Mouse (Mus musculus) brain, embryonic 18.5 days (tissue): Measurements from ENCODE around the gene Rac3.
"Not testable (repeated sequence)": the region's sequence is repeated elsewhere in the genome, so short reads cannot be mapped to it uniquely, and the experiment has no call there.

Experiments used
- DNase-seq: peaks from one replicate; pipeline ENCODE4 v3.0.0-alpha.2; 2012; ENCODE audit warnings: low read depth, low spot score

The Rac3 gene

GRCm38 (mm10) chr11:120728530-120729240 is 7.4 kb downstream of the Rac3 start:
- no peak for DNase-seq

GRCm38 (mm10) chr11:120729432-120730050 is 8.3 kb downstream of the Rac3 start:
- not testable (repeated sequence) for DNase-seq

DNA sequence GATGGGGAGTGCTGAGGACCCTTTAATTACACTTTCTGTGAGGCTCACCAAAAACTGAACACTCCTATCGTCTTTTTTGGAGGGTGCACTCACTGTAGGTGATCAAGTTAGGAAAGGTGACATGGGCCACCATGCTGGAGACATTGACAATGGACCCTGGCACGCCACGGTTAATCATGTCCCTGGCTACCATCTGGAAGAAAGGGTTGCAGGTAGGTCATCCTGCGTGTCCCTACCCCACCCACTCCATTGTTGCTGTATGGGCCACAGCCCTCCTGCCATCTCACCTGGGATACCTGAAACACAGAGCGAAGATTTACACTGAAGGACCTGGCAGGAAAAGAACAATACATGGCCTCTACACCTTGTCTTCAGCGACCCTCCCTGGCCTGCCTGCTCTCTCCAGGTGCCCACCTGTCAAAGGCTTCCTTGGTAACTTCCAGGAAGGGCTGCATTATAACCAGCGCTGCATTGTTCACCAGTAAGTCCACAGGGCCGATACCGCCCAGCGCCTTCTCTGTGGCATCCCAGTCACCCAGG is 9.1 kb downstream of the Rac3 start:
- no peak for DNase-seq

- DNase-seq = no peak
Measured at GRCm38 (mm10) chr11:120731395-120731794, 10.1 kb downstream of the Rac3 start.

- no peak for DNase-seq
Measured at GRCm38 (mm10) chr11:120731858-120732680, 10.8 kb downstream of the Rac3 start, which contains the start of gene Cbr2. Gene Cbr2, minus strand, starts transcription at chr11:120732114.

DNA sequence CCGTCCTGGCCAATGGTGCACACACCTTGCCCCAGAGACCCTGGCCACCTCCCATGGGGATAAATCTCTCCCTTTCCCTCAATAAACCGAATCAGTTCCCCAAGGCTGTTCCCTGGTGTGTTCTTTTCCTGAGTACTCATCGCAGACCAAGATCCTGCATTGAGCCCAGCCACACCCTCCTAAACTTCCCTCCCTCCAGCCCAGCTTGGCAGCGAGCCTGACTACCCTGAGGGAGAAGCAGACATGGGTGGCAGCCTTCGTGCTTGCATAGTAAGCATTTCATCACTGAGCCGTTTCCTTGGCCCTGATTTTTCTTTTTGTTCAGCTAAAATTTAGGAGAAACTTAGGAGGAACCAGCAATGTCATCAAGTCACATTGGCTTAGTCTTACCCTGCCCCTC is 12.3 kb downstream of the Rac3 start:
- no peak for DNase-seq

DNA sequence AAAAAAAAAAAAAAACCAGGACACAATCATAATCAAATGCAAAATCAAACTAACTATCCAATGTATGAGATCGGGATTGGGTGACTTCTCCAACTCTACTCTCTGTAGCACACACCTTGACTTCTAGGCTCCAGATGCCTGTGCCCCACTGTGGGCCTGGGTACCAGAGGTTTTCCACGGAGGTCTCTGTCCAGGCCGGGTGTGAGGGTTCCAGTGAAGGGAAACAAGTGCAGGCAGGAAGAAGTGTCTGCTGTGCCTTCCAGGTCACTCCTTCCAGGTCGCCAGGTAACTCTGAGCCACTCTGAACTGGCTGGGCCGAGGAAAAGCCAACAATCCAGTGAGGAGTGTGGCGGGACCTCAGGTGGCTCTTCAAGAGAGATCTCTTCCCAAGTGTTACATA is 15.2 kb downstream of the Rac3 start:
- no peak for DNase-seq

DNA sequence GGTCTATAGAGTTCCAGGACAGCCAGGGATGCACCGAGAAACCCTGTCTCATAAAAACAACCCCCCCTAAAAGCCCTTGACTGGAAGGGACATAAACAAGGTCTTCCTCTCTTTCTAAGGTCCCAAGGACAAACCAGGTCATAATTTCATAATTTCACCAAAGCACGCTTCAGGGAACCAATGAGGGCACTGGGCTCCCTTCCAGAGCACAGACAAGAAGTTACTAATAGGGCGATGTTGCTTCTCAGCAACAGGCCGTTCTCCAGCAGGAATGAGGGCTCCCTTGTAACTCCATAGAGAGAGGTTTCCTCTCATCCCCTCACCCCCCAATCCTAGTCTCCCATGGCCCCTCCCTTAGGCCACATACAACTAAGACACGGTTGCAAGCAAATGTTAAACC is 19.7 kb downstream of the Rac3 start:
- DNase-seq = no peak

DNA sequence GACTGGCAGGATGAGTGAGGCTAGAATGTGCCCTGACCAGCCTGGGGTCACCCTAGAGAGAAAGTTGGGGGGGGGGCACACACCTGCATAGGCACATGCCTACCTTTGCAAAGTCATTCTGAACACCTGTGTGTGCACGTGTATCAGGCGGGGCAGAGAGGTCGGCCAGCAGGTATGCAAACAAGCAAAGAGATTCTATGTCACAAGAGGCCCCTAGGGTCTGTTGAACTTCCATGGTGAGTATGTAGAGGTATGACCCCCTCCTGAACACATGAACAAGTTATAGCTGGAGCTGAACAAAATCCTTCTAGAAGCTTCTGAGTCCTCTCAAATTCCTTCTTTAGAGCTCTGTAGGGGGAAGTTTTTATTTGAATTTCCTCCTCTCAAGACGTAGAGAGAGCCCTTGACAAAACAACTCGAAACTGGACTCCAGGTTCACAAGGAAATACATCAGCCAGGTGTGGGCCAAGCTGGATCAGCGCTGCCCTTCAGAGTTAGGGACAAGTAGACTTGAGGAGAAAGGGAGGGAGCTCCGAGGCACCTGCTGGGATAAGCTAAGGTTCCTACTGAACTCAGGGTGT is 22.9 kb downstream of the Rac3 start:
- DNase-seq = no peak

DNA sequence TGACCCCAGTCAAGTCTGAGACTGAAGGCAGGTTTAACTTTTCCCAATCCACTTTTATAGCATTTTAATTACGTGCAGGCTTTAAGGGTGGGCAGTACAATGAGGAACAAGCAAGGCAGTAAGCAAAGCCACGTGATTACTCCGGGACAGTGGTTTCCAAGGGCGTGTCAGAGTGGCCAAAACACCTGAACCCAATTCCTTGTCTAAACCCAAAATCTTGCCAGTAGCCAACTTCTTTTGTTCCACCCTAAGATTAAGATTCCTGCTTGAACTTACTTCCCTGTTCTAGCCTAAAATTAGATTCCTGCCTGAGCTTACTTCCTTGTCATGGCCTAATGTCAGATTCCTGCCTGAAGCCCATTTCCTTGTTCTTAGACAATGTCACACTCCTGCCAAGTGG is 26.7 kb downstream of the Rac3 start:
- no peak for DNase-seq

DNA sequence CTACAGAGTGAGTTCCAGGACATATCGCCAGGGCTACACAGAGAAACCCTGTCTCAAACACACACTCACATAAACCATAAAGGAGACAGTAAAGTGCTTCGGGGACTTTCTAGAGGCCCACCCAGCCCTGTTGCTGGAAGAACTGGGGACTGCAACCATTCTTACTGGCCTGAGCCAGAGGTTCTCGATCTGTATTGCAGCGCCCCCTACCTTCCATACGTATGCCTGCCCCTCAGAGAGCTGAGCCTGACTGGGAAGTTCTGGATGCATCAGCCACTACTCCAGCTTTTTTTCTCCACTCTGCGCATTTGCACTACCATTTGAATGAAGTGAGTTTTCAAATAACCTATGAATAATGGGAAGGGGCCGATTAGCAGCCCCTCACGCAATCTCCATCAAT is 28.2 kb downstream of the Rac3 start:
- no peak for DNase-seq

DNA sequence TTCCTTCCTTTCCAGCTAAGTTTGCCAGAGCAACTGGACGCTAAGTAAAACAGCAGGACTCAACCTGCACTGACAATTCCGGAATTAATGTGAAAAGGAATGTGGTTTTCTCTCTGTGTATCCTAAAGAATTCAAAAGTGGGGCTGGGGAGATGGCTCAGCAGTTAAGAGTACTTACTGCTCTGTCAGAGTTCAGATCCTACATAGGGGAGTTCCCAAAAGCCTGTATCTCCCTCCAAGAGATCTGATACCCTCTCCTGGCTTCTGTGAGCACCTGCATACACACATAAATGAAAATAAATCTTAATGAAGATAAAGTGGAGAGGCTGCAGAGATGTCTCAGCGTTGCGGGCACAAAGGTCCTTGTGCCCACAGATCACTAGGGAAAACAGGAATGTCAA is 30.3 kb downstream of the Rac3 start:
- DNase-seq = no peak

GRCm38 (mm10) chr11:120760236-120760635 is 39.0 kb downstream of the Rac3 start:
- no peak for DNase-seq

GRCm38 (mm10) chr11:120761811-120762671 is 40.8 kb downstream of the Rac3 start:
- DNase-seq = no peak

DNA sequence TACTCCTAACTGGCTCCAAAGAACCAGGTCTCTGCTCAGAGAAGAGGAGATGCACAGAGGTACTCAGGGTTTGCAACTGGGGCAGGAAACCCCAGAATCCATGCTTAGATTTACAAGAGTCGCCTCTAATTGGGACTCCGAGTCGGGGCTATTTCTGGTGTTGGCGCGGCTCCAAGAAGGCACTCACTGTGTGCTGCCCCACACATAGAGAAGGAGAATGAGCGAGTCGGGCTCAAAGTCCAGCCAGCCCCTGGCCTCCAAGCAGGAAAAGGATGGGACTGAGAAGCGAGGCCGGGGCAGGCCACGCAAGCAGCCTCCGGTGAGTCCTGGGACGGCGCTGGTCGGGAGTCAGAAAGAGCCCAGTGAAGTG is 41.4 kb downstream of the Rac3 start, which contains the start of gene Hmga1b:
TSS of gene Hmga1b (plus strand) at position 123 of the 370 bp plus-strand sequence.
- not testable (repeated sequence) for DNase-seq

DNA sequence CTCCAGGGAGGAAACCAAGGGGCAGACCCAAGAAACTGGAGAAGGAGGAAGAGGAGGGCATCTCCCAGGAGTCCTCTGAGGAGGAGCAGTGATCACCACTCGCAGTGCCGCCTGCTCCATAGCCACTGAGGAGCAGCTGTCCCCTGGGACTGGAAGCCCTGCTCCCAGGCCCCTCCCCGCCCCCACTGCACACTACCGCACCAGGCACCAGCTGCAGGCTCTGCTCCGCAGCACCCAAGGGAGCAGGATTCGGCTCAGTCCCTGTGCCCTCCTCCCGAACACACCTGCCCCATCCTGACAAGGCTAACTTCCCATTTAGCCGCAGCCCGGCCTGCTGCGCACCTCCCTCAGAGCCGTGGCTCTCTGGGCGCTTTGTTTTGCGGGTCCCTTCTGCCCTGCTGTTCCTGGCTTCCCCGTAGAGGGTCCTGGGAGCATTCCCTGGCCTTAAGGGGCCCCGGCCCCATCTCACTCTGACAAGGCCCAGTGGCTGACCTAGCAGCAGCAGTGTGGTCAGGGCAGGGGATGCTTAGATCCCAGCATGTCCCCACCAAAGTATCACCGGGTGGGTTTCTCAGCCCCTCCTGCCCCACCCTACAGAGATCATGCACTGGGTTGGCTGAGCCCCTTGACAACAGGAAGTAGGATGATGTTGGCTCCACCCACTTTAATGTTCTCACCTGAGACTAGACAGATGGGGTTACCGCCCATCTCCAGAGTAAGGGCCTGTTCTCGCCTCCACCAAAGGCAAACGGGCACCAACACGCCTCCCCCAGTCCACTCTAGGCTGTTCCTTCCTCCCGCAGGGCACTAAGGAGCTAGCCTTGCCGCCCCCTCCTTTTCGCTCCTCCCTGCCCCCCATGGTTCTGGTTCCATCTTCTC is 42.1 kb downstream of the Rac3 start:
- not testable (repeated sequence) for DNase-seq

- DNase-seq = not testable (repeated sequence)
Measured at GRCm38 (mm10) chr11:120767023-120767422, 45.8 kb downstream of the Rac3 start.

DNA sequence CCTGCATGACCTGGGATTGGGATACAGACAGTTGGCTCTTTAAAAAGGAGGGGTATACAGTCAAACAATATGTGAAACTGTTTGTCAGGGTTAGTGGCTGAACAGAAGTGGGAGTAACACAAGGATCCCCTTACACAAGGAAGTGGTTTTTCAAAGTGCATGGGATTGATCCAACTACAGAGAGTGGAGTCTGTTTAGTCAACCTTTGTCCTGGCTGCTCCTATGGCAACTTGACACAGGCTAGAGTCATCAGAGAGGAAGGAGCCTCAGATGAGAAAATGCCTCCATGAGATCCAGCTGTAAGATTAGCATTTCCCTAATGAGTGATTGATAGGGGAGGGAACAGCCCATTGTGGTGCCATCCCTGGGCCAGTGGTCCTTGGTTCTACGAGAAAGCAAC is 46.9 kb downstream of the Rac3 start:
- no peak for DNase-seq

- DNase-seq = no peak
Measured at GRCm38 (mm10) chr11:120772749-120773148, 51.5 kb downstream of the Rac3 start.
